Mouse (Mus musculus) adrenal gland, postnatal 0 days (tissue): ENCODE data around the gene Pck2. TPM values are rescaled to one million over a fixed set of nuclear protein-coding genes. Genes with fewer than 3 reads are reported as not detected.

Source experiments
- polyA plus RNA-seq: library from polyadenylated mRNA; unstranded; fragments of >200 nt; fragmentation: Nextera tagmentation; extraction: Ambion mirVana; gene quantifications from 2 replicates; pipeline ENCODE4 v1.2.1, GENCODE M21; 2015

The Pck2 gene
- 35.7 and 43.6 TPM in 2 replicates for polyA plus RNA-seq

DNA sequence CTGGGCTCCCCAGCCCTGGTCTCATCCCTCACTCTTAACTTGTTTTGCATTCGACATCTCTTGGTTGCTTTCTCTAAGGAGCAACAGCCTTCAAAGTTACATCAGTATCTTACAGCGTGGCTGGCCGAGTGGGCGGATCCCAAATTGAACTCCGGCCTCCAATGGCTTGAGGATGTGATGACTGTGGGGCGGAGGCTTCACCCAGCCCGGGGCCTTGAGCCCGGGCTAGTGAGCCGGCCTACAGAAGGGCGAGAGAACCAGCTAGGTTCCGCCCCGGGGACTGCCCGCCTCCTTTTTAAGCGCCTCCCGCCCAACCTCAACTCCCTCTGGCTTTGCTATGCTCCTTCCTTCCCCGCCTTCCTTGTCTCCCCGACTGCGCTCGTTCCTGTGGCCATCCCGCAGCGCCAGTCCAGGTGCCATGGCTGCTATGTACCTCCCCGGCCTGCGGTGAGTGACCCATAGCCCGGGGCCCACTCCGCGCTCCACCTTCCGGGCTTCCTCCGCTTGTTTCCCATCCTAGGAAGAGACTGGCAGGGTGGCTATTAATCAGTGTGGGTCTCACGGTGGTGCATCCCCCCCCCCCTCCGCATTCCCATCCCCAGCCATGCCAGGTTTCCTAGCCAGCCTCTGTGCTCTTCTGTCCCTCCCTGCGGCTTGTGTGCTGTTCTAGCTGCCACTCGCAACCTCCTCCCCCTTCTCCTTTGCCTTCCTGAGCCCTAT is at the start of gene Pck2:
Gene Pck2, plus strand, starts transcription at position 200 of the 720 bp plus-strand sequence.

DNA sequence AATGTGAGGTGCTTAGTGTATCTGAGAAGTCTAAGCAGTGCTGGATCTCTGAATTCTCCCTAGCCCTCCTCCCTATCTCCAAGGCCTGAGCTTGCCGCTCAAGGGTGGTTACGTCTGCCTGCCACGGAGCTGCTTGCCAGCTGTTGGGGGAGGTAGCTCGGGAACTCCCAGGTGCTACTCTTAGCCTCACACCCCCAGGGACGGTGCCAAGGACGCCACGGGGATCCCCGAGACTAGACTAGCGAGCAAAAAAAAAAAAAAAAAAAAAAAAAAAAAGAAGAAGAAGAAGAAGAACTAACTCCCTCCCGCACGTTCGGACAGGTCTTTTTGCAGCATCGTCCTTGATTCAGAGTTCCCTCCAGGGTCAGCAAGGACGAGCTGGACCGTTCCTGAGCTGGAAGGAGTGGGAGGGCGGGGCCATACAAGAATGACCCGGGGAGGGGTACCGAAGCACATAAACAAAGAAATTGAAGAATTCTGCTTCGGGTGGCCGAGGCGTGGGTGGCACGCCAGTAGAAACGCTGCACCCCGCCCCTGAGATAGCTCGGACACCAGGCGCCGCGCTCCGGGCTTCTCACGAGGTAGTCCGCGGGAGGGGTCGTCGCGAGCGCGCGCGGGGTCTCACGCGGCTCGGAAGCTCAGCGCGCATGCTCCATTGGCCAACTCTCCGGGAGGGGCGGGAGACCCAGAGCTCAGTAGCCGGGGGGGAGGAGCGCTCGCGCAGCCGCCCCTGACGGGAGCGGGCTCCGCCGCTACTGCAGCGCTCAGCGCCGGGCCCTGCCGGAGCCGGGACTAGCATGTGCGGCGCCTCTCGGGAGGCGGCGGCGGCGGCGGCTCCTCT is 49.5 kb upstream of the Pck2 start, which contains the start of gene Carmil3:
Gene Carmil3, plus strand, starts transcription at position 291 of the 841 bp plus-strand sequence.

DNA sequence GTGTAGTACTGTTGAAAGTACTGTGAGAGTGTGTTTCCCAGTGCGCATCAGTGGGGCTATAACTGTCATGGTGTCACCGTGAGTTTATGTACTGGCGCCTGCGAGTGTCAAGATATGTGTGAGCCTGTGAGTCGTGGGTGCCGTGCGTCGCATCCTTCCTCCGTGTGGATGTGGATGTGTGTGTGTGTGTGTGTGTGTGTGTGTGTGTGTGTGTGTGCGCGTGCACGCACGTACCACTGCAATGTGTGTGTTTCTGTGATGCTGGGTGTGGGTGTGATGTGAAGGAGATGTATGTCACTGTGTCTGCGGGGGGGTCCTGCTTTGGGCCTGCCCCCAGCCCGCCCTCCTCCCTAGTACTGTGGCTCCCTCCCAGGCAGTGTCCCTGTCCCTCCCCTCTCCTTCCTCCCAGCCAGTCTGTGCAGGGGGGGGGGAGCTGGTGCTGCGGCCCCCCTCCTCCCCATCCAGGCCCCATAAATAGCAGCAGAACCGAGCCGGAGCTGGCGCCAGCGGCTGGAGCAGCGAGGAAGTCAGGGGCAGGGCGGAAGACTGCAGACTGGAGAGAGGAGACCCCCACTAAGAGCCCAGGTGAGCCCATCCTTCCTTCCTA is 29.8 kb upstream of the Pck2 start, which contains the start of gene Cpne6:
Gene Cpne6, plus strand, starts transcription at position 321 of the 607 bp plus-strand sequence.

DNA sequence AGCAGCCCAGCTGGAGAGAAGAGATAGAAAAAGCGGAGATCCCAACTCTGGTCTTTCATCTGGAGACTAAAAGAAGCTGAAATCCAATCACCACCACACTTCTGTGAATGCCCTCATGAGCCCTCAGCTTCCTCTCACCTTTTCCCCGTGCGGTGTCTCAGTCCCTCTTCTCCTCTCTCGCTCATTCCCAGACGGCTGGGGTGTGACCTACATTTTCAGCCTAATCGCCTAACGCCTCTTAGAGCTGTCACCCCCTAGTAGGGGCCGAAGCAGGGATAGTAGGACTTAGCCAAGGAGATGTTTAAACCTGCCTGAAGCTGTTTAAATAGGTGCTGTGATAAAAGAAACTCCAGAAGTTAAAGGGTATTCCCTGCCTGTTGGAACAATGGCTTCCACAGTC is 15.3 kb upstream of the Pck2 start, which contains the start of gene Nrl:
Gene Nrl, minus strand, starts transcription at position 197 of the 400 bp plus-strand sequence.

DNA sequence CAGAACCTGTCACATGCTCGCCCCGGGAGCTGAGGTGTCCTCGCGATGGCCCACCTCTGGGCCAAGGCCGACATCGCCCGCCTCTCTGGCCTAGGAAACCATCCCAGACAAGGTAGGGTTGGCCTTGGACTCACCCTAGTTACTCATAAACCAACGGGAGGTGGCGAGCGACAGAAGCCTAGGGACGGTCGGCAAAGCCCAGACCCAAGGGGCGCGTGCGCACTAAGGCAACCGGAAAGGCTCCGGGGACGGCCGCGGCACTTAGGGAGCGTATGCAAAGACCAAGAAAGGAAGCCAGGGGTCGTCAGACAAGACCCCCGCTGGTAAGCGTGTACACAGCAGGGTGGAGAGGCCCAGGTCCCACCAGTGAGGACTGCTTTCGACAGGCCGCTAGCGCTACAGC is 19.7 kb downstream of the Pck2 start, which contains the start of gene Dcaf11:
Gene Dcaf11, plus strand, starts transcription at position 208 of the 403 bp plus-strand sequence.

DNA sequence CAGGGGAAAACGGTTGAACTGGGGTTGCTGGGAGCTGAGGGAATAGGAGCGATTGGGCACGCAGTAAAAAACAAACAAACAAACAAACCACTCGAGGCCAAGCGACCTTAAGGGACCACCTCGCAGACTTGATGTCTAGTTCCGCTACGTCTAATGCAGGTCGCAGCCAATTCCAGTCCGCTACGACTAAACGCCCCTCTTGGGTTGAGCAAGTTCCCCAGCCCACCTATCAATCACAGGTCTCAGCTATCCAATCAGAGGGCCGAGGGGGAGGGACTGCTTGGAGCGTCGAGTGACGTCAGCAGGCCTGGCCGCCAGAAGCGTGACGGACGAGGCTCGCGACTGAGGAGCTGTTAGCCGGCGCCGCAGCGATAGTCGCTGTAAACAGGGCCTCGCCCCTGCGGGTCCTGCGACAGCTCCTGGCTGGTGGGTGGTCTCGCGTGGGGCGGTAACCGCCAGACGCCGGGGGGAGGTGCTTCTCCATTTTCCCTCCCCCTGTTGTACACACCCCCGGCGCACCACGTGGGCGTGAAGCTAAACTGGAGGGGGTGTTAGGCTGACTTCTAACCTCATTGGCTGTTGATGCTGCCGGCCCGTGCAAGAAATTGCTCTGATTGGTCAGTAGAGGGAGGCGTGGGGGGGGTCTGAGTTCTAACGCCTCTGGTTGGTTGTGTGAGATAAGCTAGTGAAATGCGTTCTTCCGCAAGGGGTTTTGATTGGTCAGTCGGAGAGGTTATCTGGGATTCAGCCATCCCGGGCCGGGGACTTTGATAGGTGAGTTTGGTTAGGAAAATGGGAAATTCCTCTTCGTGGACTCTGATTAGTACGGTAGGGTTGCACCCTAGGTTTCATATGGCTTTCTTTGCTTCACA is 20.4 kb downstream of the Pck2 start, which contains the start of gene A730061H03Rik:
Gene A730061H03Rik, minus strand, starts transcription at position 205 of the 872 bp plus-strand sequence.

DNA sequence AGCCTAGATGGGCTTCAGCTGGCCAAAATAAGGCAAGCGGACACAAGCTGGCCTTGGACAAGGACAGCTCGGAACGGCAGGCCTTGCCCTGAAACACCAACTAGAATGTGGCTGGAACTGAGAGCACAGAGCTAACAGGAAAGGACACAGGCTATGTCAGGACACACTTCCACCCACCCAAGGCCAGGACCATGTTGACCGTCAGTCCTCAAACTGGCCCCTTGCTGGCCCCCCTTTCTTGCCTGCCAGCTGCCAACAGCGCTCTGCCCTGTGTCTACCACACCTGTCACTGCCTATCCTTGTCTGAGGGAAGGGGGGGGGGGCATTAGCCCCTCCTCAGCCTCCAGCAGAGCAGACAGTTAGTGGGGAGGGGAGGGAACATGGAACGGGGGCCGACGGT is 35.2 kb downstream of the Pck2 start, which contains the start of gene Fitm1:
Gene Fitm1, plus strand, starts transcription at position 316 of the 400 bp plus-strand sequence.

DNA sequence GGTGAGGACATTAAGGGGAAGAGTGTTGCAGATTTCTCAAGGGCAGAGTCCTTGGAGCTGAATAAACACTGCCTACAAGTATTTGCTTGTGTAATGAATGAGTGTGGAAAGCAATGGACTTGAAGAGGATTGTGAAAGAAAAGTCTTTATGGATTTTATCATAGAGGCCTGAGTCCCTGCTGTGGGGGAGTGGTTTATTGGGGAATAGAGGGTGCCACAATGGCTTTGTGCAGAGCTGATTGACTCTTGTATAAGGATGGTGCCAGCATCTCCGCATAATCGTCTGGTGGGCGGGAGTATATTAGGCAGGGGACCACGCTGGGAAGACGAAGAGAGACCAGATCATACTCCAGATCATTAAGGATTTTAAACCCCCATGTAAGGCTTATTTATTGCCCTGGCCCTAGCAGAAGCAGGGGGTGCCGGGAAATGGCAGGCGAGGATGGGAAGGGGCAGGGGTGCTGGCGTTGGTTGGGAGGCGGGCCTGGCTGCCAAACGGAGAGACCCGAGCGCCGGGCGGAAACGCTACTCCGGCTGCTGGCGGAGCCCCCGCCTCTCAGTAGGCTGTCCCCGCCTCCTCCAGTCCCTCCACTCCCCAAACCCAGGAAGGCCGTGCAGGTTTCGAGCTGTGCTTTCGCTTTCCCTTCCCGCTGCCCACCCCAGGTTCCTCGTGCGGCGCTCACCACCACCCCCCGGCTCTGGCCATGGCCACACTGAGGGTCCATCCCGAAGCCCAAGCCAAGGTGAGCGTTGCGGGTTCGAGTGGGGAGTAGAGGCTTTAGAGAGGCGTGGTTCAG is 38.0 kb downstream of the Pck2 start, which contains the start of gene Psme1:
Gene Psme1, plus strand, starts transcription at position 253 of the 797 bp plus-strand sequence.

DNA sequence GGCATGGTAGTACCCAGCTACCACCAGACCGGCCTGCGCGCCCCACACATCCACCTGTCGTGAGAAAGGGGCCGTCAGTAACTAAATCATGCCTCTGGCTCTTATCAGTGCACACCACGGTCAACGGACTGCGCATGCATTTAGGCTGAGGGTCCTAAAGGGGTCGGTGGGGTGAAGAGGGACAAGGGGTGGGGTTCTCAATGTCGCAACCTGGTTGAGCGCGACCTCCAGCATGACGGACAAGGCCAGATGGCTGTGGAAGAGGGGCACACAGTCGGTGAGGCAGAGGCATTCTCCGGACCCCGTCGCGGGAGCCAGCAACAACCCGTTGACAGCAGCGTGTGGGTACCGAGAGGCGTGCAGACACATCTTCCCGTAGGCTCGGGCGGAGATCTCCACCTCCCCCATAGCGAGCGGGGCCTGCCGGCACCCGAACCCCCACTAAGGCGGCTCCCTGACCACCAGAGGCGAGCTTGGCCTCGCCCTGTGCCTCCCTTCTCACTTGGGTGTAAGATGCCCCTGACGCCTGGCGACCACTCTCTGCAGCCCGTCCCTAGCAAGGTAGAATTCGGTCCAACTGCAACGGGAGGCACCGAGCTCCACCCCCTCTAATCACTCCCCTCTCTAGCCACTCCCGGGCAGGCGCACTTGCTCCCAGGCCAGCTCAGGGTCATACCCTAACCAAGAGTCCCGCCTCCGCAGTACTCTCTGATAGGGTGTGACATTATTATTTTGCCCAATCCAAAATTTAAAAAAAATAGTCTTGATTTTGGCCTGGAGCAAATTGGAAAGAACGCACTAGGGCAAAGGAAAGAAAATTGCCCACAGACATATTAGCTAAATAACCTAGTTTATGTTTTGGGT is 44.9 kb downstream of the Pck2 start, which contains the start of gene Emc9:
Gene Emc9, minus strand, starts transcription at position 601 of the 864 bp plus-strand sequence.

DNA sequence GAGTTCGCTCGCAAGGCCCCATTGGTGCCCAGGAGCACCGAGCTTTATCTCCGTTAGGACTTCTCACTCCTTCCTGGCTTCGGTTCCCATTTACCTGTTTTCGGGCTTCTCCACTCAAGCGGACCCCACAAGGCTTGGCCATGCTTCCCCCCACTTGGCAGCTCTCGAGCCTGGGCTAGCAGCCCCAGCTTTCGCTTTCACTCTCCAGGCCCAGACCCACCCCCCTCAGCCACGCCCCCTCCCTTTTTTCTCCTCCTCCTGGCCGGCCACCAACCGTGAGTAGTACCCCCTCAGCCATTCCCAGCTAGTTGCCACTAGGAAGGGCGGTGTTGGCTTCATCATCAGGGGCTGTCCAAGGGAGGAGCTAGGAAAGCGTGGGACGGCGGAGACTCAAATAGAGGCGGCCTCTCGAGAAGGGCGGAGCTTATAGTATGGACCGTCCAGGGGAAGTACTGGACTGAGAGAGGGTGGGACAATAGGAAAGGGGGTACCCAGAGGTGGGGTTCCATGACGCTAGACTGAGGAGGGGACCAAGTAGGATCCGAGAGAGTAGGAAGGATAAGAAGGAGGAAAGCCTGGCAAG is 50.8 kb downstream of the Pck2 start, which contains the start of gene Psme2:
Gene Psme2, minus strand, starts transcription at position 366 of the 583 bp plus-strand sequence.

DNA sequence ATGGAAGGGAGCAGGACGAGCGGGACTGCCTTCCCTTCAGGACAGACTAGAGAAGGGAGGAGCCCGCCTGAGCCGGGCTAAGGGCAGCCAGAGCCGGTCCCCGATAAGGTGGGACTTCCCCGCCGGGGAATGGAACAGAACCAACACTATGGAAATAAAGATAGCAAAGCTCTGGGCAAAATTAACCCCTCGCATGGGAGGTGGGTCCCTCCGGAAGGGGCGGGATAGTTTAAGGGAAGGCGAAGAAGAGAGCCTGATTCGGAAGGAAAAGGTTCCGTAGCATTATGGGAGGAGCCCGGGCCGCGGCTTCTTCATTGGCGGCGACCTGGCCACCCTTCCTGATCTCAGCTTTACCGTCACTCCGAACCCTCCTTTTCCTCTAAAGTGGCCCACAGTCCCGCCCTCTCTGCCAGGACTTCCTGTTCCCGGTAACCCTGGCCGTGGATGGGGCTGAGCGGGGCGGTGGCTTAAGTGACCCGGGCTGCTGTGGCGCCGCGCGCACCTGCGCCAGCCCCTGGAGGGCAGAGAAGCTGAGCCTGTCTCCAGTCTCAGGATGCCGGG is 51.3 kb downstream of the Pck2 start, which contains the start of gene Rnf31:
Gene Rnf31, plus strand, starts transcription at position 378 of the 561 bp plus-strand sequence.

Other genes starting within 250 kb of the Pck2 start
- gene Dhrs4, start 61.5 kb upstream of the Pck2 start, polyA plus RNA-seq = 61.9 and 83.5 TPM in 2 replicates
- gene Carmil3, start 49.6 kb upstream of the Pck2 start, polyA plus RNA-seq = 3.2 and 4.5 TPM in 2 replicates
- 0.16 and 0.63 TPM in 2 replicates for gene Cpne6, start 29.8 kb upstream of the Pck2 start, polyA plus RNA-seq
- gene Nrl, start 15.3 kb upstream of the Pck2 start, polyA plus RNA-seq = 0.06 TPM in 1 of 2 replicates, not detected in the other
- gene Dcaf11, start 19.7 kb downstream of the Pck2 start, polyA plus RNA-seq = 50.2 and 81.0 TPM in 2 replicates
- 1.6 and 4.3 TPM in 2 replicates for gene A730061H03Rik, start 20.1 kb downstream of the Pck2 start, polyA plus RNA-seq
- gene Fitm1, start 35.4 kb downstream of the Pck2 start, polyA plus RNA-seq = 1.1 and 1.3 TPM in 2 replicates
- 226 and 323 TPM in 2 replicates for gene Psme1, start 37.9 kb downstream of the Pck2 start, polyA plus RNA-seq
- 55.0 and 57.8 TPM in 2 replicates for gene Emc9, start 45.0 kb downstream of the Pck2 start, polyA plus RNA-seq
- 549 and 603 TPM in 2 replicates for gene Psme2, start 50.8 kb downstream of the Pck2 start, polyA plus RNA-seq
- gene Rnf31, start 51.4 kb downstream of the Pck2 start, polyA plus RNA-seq = 9.6 and 12.4 TPM in 2 replicates
- gene Irf9, start 63.3 kb downstream of the Pck2 start, polyA plus RNA-seq = 20.9 and 26.1 TPM in 2 replicates
- gene Rec8, start 77.8 kb downstream of the Pck2 start, polyA plus RNA-seq = 6.8 and 9.0 TPM in 2 replicates
- 41.9 and 52.7 TPM in 2 replicates for gene Ipo4, start 95.7 kb downstream of the Pck2 start, polyA plus RNA-seq
- gene Gm49378, start 97.6 kb downstream of the Pck2 start, polyA plus RNA-seq = 1.0 and 3.3 TPM in 2 replicates
- 65.2 and 103 TPM in 2 replicates for gene Tm9sf1, start 103.5 kb downstream of the Pck2 start, polyA plus RNA-seq
- 0.77 and 0.95 TPM in 2 replicates for gene Tssk4, start 109.9 kb downstream of the Pck2 start, polyA plus RNA-seq
- 63.2 and 95.3 TPM in 2 replicates for gene Mdp1, start 120.2 kb downstream of the Pck2 start, polyA plus RNA-seq
- gene Gmpr2, start 131.7 kb downstream of the Pck2 start, polyA plus RNA-seq = 30.6 and 43.5 TPM in 2 replicates
- gene Nedd8, start 131.9 kb downstream of the Pck2 start, polyA plus RNA-seq = 635 and 779 TPM in 2 replicates
- gene Tinf2, start 141.6 kb downstream of the Pck2 start, polyA plus RNA-seq = 16.5 and 25.7 TPM in 2 replicates
- gene Tgm1, start 173.7 kb downstream of the Pck2 start, polyA plus RNA-seq = 0.47 and 1.2 TPM in 2 replicates
- gene Rabggta, start 182.0 kb downstream of the Pck2 start, polyA plus RNA-seq = 15.1 and 23.2 TPM in 2 replicates
- gene Dhrs1, start 205.4 kb downstream of the Pck2 start, polyA plus RNA-seq = 69.6 and 82.1 TPM in 2 replicates
- 14.2 and 22.9 TPM in 2 replicates for gene Nop9, start 205.4 kb downstream of the Pck2 start, polyA plus RNA-seq
- gene Cideb, start 218.2 kb downstream of the Pck2 start, polyA plus RNA-seq = 2.3 and 3.7 TPM in 2 replicates
- 0.11 and 0.75 TPM in 2 replicates for gene Ltb4r2, start 221.2 kb downstream of the Pck2 start, polyA plus RNA-seq
- 1.4 and 1.9 TPM in 2 replicates for gene Ltb4r1, start 225.7 kb downstream of the Pck2 start, polyA plus RNA-seq
- 3.7 and 4.4 TPM in 2 replicates for gene Adcy4, start 243.8 kb downstream of the Pck2 start, polyA plus RNA-seq
- 9.4 and 11.5 TPM in 2 replicates for gene Ripk3, start 248.6 kb downstream of the Pck2 start, polyA plus RNA-seq